Mouse (Mus musculus): Measurements from ENCODE around the gene Osbpl11. TPM values are rescaled to one million over a fixed set of nuclear protein-coding genes. Genes with fewer than 3 reads are reported as not detected.

Osbpl11 gene
- total RNA-seq (2023), result 10 to 100 TPM; 35.2 to 39.4 TPM

GRCm38 (mm10) chr16:33184901-33185260 lies at the start of gene Osbpl11:
Gene Osbpl11 (plus strand): TSS chr16:33185071.

GRCm38 (mm10) chr16:33251194-33252051 lies 66.6 kb downstream of the Osbpl11 start, which contains the start of gene Snx4:
Gene Snx4 (plus strand): TSS chr16:33251442.

Other genes starting within 250 kb of the Osbpl11 start
- under 1 TPM in 1 of 2 experiments, not detected in 1; 0.07 TPM for gene Iqcg, start 128.9 kb upstream of the Osbpl11 start, total RNA-seq (2023)
- 100 to 1,000 TPM; 344 to 412 TPM for gene Rpl35a, start 128.6 kb upstream of the Osbpl11 start, total RNA-seq (2023)
- gene Lmln, start 122.5 kb upstream of the Osbpl11 start, total RNA-seq (2023), result 1 to 10 TPM; 3.6 to 6.1 TPM
- gene Snx4, start 66.4 kb downstream of the Osbpl11 start, total RNA-seq (2023), result 10 to 100 TPM; 43.4 to 44.1 TPM
- gene Zfp148, start 195.8 kb downstream of the Osbpl11 start, total RNA-seq (2023), result 10 to 100 TPM; 38.1 to 45.3 TPM

Measured in neutrophil, adult 59 days (primary cell).